Mouse (Mus musculus) heart, adult 18-20 months (tissue): Measurements from ENCODE around the gene Nufip2. TPM values are rescaled to one million over a fixed set of nuclear protein-coding genes. Genes with fewer than 3 reads are reported as not detected.

Experiments
- DNase-seq, 2 experiments: peaks; one replicate each; pipeline ENCODE4 v3.0.0; 2021 to 2022; ENCODE audit warnings: mixed read lengths in 1 of 2
- total RNA-seq, 2 experiments: library from RNA; stranded (reverse); gene quantifications; 2 replicates each; pipeline ENCODE4 v1.2.3; 2021

Gene Nufip2
- total RNA-seq, 2 experiments from 2014 or later: 47.0 to 47.9 TPM

- no peak for DNase-seq
Measured at GRCm38 (mm10) chr11:77770346-77770745, 84.4 kb downstream of the Nufip2 start.

- DNase-seq: no peak
Measured at GRCm38 (mm10) chr11:77771879-77772713, 86.1 kb downstream of the Nufip2 start.

- DNase-seq: no peak
Measured at GRCm38 (mm10) chr11:77775701-77776400, 89.9 kb downstream of the Nufip2 start.

GRCm38 (mm10) chr11:77777436-77777835, 91.5 kb downstream of the Nufip2 start:
- no peak for DNase-seq

GRCm38 (mm10) chr11:77777937-77778336, 92.0 kb downstream of the Nufip2 start:
- no peak for DNase-seq

GRCm38 (mm10) chr11:77779240-77779639, 93.3 kb downstream of the Nufip2 start:
- DNase-seq: peak in 1 of 2 experiments; percentile 37

- DNase-seq: peak in 1 of 2 experiments; percentile 30
Measured at GRCm38 (mm10) chr11:77781088-77781487, 95.1 kb downstream of the Nufip2 start.

GRCm38 (mm10) chr11:77782104-77782815, 96.3 kb downstream of the Nufip2 start:
- no peak for DNase-seq

- DNase-seq: no peak
Measured at GRCm38 (mm10) chr11:77783211-77783746, 97.3 kb downstream of the Nufip2 start.

GRCm38 (mm10) chr11:77783747-77784646, 98.0 kb downstream of the Nufip2 start:
- peak in 1 of 2 experiments; percentile 51 for DNase-seq

GRCm38 (mm10) chr11:77784894-77785293, 98.9 kb downstream of the Nufip2 start:
- no peak for DNase-seq

- no peak for DNase-seq
Measured at GRCm38 (mm10) chr11:77785396-77785767, 99.4 kb downstream of the Nufip2 start.

GRCm38 (mm10) chr11:77785768-77786561, 100.0 kb downstream of the Nufip2 start:
- peak; percentile 64 to 72 for DNase-seq

GRCm38 (mm10) chr11:77787707-77788106, 101.8 kb downstream of the Nufip2 start, which contains the start of gene Gm10277:
TSS of gene Gm10277 (minus strand) at chr11:77787747.
- no peak for DNase-seq

GRCm38 (mm10) chr11:77789512-77789911, 103.6 kb downstream of the Nufip2 start:
- DNase-seq: no peak

GRCm38 (mm10) chr11:77790286-77790685, 104.3 kb downstream of the Nufip2 start:
- peak in 1 of 2 experiments; percentile 18 for DNase-seq

- DNase-seq: peak in 1 of 2 experiments; percentile 24
Measured at GRCm38 (mm10) chr11:77791241-77791727, 105.3 kb downstream of the Nufip2 start.
